Mouse (Mus musculus): Measurements from ENCODE around the gene Cers1. TPM values are rescaled to one million over a fixed set of nuclear protein-coding genes. Genes with fewer than 3 reads are reported as not detected.

Gene Cers1
- total RNA-seq, 1 experiment from 2014 or later = not detected

DNA sequence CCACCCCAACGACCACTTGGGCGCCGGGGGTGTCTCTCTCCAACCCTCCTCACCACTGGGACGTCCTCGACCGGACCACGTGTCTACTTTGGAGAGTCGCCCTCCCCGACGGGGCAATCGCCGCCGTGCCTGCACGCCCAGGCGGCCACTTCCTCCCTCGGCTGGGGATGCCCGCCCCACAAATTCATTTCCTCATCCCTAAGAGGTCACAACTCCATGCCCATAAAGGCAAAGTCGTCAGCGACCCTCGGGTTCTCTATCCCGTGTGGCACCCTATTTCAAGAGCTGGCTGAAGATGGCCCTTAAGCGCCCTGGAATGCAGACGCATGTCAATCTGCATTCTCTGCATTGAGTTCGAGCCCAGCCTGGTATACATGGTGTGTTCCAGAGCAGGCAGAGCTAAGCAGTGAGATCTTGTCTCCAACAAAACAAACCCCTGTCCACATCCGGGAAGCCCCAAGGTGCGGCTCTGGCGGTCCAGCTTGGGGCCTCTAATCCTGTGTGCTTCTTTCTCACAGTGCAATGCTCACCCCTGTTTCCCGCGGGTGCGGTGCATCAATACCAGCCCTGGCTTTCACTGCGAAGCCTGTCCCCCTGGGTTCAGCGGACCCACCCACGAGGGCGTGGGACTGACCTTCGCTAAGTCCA, 59.8 kb downstream of the Cers1 start:
- no peak for ATAC-seq (ENCODE audit: extremely low read depth, insufficient number of reproducible peaks, low FRiP score, poor library complexity, severe bottlenecking)

DNA sequence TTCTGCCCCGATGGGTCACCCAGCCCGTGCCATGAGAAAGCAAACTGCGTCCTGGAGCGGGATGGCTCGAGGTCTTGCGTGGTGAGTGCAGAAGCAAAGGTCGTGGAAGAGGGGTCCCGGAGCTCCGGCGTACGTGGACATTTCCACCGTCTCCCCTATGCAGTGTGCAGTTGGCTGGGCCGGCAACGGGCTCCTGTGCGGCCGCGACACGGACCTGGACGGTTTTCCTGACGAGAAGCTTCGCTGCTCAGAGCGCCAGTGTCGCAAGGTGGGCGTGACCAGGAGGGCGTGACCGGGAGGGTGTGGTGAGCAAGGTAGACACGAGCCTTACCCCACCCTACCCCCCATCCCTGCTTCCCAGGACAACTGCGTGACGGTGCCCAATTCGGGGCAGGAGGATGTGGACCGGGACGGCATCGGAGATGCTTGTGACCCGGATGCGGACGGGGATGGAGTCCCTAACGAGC, 60.7 kb downstream of the Cers1 start:
- no peak for ATAC-seq (ENCODE audit: extremely low read depth, insufficient number of reproducible peaks, low FRiP score, poor library complexity, severe bottlenecking)

DNA sequence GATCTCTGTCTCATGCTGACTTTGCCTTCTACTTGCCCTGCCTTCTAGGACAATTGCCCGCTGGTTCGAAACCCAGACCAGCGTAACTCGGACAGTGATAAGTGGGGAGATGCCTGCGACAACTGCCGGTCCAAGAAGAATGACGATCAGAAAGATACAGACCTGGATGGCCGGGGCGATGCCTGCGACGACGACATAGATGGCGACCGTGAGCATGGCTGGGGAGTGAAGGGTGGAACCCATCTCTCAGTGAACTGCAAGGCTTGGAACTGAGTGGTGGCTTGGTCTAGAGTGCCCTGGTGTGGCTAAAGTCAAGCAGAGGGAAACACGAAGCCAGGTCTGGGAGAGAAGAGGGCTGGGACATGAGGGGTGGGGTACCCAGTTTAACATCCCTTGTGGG, 61.5 kb downstream of the Cers1 start:
- ATAC-seq (ENCODE audit: extremely low read depth, insufficient number of reproducible peaks, low FRiP score, poor library complexity, severe bottlenecking) = no peak

DNA sequence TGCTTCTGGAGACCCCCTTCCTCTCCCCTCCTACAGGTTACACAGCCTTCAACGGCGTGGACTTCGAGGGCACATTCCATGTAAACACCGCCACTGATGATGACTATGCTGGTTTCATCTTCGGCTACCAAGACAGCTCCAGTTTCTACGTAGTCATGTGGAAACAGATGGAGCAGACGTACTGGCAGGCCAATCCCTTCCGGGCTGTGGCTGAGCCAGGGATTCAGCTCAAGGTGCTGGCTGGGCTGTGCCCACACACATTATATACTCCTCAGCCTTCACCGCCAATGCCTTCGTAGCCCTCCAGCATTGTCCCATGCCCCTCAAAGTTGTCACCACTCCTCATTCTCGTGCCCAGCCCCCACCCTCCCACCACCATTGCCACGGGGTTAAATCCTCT, 64.5 kb downstream of the Cers1 start:
- ATAC-seq (ENCODE audit: extremely low read depth, insufficient number of reproducible peaks, low FRiP score, poor library complexity, severe bottlenecking) = no peak

Other genes starting within 250 kb of the Cers1 start
- 0.74 and 0.93 TPM in 2 replicates for gene Tm6sf2, start 242.9 kb upstream of the Cers1 start, total RNA-seq (2017)
- gene Hapln4, start 232.3 kb upstream of the Cers1 start, total RNA-seq (2017) = not detected in 2 replicates
- gene Ncan, start 194.9 kb upstream of the Cers1 start, total RNA-seq (2017) = not detected in 2 replicates
- gene Nr2c2ap, start 184.4 kb upstream of the Cers1 start, total RNA-seq (2017) = 4.7 and 5.2 TPM in 2 replicates
- gene Rfxank, start 176.6 kb upstream of the Cers1 start, total RNA-seq (2017) = 17.1 and 18.7 TPM in 2 replicates
- gene Borcs8, start 176.3 kb upstream of the Cers1 start, total RNA-seq (2017) = 55.7 and 63.4 TPM in 2 replicates
- gene Mef2b, start 176.1 kb upstream of the Cers1 start, total RNA-seq (2017) = 0.70 and 0.86 TPM in 2 replicates
- gene Tmem161a, start 143.4 kb upstream of the Cers1 start, total RNA-seq (2017) = 6.8 and 15.2 TPM in 2 replicates
- gene Slc25a42, start 103.5 kb upstream of the Cers1 start, total RNA-seq (2017) = 3.2 and 5.0 TPM in 2 replicates
- 39.7 and 43.2 TPM in 2 replicates for gene Sugp2, start 81.5 kb upstream of the Cers1 start, total RNA-seq (2017)
- gene Armc6, start 81.3 kb upstream of the Cers1 start, total RNA-seq (2017) = 5.8 and 6.9 TPM in 2 replicates
- gene Homer3, start 32.9 kb upstream of the Cers1 start, total RNA-seq (2017) = 4.4 and 6.3 TPM in 2 replicates
- gene Ddx49, start 13.3 kb upstream of the Cers1 start, total RNA-seq (2017) = 50.1 and 57.6 TPM in 2 replicates
- gene Cope, start 13.3 kb upstream of the Cers1 start, total RNA-seq (2017) = 67.8 and 67.9 TPM in 2 replicates
- not detected in 2 replicates for gene Gdf1, start 14.0 kb downstream of the Cers1 start, total RNA-seq (2017)
- gene Upf1, start 37.5 kb downstream of the Cers1 start, total RNA-seq (2017) = 34.0 and 36.8 TPM in 2 replicates
- gene Comp, start 57.8 kb downstream of the Cers1 start, total RNA-seq (2017) = 1.0 TPM in 1 of 2 replicates, not detected in the other
- gene Crtc1, start 123.8 kb downstream of the Cers1 start, total RNA-seq (2017) = 5.2 and 8.4 TPM in 2 replicates
- gene Klhl26, start 161.2 kb downstream of the Cers1 start, total RNA-seq (2017) = 5.0 and 5.8 TPM in 2 replicates
- not detected in 2 replicates for gene Tmem59l, start 171.6 kb downstream of the Cers1 start, total RNA-seq (2017)
- not detected in 2 replicates for gene Crlf1, start 177.4 kb downstream of the Cers1 start, total RNA-seq (2017)
- 12.4 and 29.8 TPM in 2 replicates for gene Rex1bd, start 191.0 kb downstream of the Cers1 start, total RNA-seq (2017)
- 720 and 1,162 TPM in 2 replicates for gene Uba52, start 195.0 kb downstream of the Cers1 start, total RNA-seq (2017)
- 185 and 192 TPM in 2 replicates for gene Fkbp8, start 211.9 kb downstream of the Cers1 start, total RNA-seq (2017)
- gene Kxd1, start 212.2 kb downstream of the Cers1 start, total RNA-seq (2017) = 47.4 and 51.6 TPM in 2 replicates
- 38.8 and 40.6 TPM in 2 replicates for gene Ell, start 223.7 kb downstream of the Cers1 start, total RNA-seq (2017)

Measured in neutrophil, adult 5-6 weeks (primary cell).